Mouse (Mus musculus) lung, postnatal 0 days (tissue): ENCODE measurements around the gene Fhl2.
A peak's percentile ranks its signal among the peaks of the same experiment; 100 is the strongest.

ENCODE experiments used
- CTCF ChIP-seq: IDR thresholded peaks from 2 replicates; pipeline ENCODE4 v1.5.1; 2016; ENCODE audit warnings: antibody characterized with exemption, mild to moderate bottlenecking
- EP300 ChIP-seq: IDR thresholded peaks from 2 replicates; pipeline ENCODE4 v1.6.1; 2016; ENCODE audit warnings: antibody characterized with exemption, mild to moderate bottlenecking, control low read depth

GRCm38 (mm10) chr1:43127820-43128610 lies 68.8 kb downstream of the Fhl2 start:
- TF ChIP-seq CTCF (no peak), EP300 (peak; percentile 89)
